Mouse (Mus musculus) midbrain, postnatal 0 days (tissue): Measurements from ENCODE around the gene Lactbl1. TPM values are rescaled to one million over a fixed set of nuclear protein-coding genes. Genes with fewer than 3 reads are reported as not detected.

Experiments
- ATAC-seq: fragments of 200-750 bp; cut with Nextera tagmentation; 2 replicates; pipeline ENCODE4 v1.8.0; 2017; ENCODE audit warnings: moderate number of reproducible peaks, mild to moderate bottlenecking, moderate TSS enrichment, moderate library complexity; ENCODE audit not compliant: low FRiP score
- DNase-seq: peaks from one replicate; pipeline ENCODE4 v3.0.0-alpha.2; 2015; ENCODE audit warnings: low spot score
- H3K27ac ChIP-seq: fragments of 300-500 bp; sonication (generic); 2 replicates; pipeline ENCODE4 v1.5.1; 2014; ENCODE audit warnings: low read depth, mild to moderate bottlenecking, low read length, mixed read lengths
- H3K27me3 ChIP-seq: fragments of 300-500 bp; sonication (generic); 2 replicates; pipeline ENCODE4 v1.6.1; 2014; ENCODE audit warnings: low read length, control low read depth, mixed read lengths; ENCODE audit not compliant: insufficient read depth
- H3K36me3 ChIP-seq: fragments of 300-500 bp; sonication (generic); 2 replicates; pipeline ENCODE4 v1.6.1; 2014; ENCODE audit warnings: low read length, control low read depth, mixed read lengths; ENCODE audit not compliant: insufficient read depth
- H3K4me1 ChIP-seq: fragments of 300-500 bp; sonication (generic); 2 replicates; pipeline ENCODE4 v1.6.1; 2014; ENCODE audit warnings: mild to moderate bottlenecking, control low read depth, antibody characterized with exemption, low read length, mixed read lengths; ENCODE audit not compliant: insufficient read depth
- H3K4me2 ChIP-seq: fragments of 300-500 bp; sonication (generic); 2 replicates; pipeline ENCODE4 v1.6.1; 2014; ENCODE audit warnings: low read depth, mild to moderate bottlenecking, low read length, mixed read lengths; ENCODE audit not compliant: poor library complexity, severe bottlenecking
- H3K4me3 ChIP-seq: fragments of 300-500 bp; sonication (generic); 2 replicates; pipeline ENCODE4 v1.5.1; 2014; ENCODE audit warnings: low read depth, mild to moderate bottlenecking, low read length, moderate library complexity
- H3K9ac ChIP-seq: fragments of 300-500 bp; sonication (generic); replicated peaks from 2 replicates; pipeline ENCODE4 v1.6.1; 2014; ENCODE audit warnings: mild to moderate bottlenecking, low read length, moderate library complexity, mixed read lengths; ENCODE audit not compliant: poor library complexity, severe bottlenecking
- H3K9me3 ChIP-seq: fragments of 300-500 bp; sonication (generic); 2 replicates; pipeline ENCODE4 v1.6.1; 2016; ENCODE audit warnings: low read length, control low read depth
- CTCF ChIP-seq: IDR thresholded peaks from 2 replicates; pipeline ENCODE4 v1.5.1; 2016; ENCODE audit warnings: antibody characterized with exemption, mild to moderate bottlenecking
- WGBS: fragments of 180-500 bp; shearing (Covaris S2); extraction: QIAGEN DNeasy Blood & Tissue Kit; methylation state at CpG from one replicate; pipeline ENCODE4 v1.1.7; 2014; 5-methylcytosine and 5-hydroxymethylcytosine counted together
- polyA plus RNA-seq: library from polyadenylated mRNA; unstranded; fragments of >200 nt; fragmentation: Nextera tagmentation; extraction: Ambion mirVana; gene quantifications from 2 replicates; pipeline ENCODE4 v1.2.1, GENCODE M21; 2015
- total RNA-seq: library from RNA; depleted of rRNA; stranded (reverse); fragments of >200 nt; gene quantifications from 2 replicates; pipeline ENCODE4 v1.2.3, GENCODE M21; 2014

The Lactbl1 gene
- total and polyA plus RNA-seq, 2 experiments from 2014 or later = 0.09 to 0.93 TPM

DNA sequence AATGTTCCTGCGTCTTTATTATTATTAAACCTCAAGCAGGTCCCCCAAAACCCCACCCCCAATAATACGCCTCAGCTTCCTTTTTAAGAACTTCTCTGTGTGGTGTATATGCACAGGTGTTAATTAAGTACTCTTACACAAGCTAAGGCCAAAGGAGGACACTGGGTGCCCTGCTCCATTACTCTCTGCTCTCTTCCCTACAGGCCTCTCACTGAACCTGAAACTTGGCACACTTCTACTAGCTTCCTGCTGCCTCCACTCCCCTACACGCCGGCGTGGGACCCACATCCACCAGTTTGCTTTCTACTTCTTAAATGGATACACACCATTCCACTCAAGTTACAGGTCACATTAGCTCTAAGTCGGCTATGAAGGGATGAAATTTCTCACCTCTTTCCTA lies 27.2 kb upstream of the Lactbl1 start:
- H3K27ac ChIP-seq = no peak overlapping the region
- TF ChIP-seq CTCF = no peak
- H3K4me1 ChIP-seq = no peaks in the 10 kb centered on the region
- no peak overlapping the region for H3K4me2 ChIP-seq
- no peak overlapping the region for H3K9ac ChIP-seq
- H3K4me3 ChIP-seq = no peak overlapping the region
- H3K9me3 ChIP-seq = no peaks in the 10 kb centered on the region
- WGBS = 87% methylated on average over 6 of the region's 6 CpGs
- ATAC-seq (no peak), DNase-seq (no peak)
- no peaks in the 10 kb centered on the region for H3K36me3 ChIP-seq
- H3K27me3 ChIP-seq = no peaks in the 10 kb centered on the region

DNA sequence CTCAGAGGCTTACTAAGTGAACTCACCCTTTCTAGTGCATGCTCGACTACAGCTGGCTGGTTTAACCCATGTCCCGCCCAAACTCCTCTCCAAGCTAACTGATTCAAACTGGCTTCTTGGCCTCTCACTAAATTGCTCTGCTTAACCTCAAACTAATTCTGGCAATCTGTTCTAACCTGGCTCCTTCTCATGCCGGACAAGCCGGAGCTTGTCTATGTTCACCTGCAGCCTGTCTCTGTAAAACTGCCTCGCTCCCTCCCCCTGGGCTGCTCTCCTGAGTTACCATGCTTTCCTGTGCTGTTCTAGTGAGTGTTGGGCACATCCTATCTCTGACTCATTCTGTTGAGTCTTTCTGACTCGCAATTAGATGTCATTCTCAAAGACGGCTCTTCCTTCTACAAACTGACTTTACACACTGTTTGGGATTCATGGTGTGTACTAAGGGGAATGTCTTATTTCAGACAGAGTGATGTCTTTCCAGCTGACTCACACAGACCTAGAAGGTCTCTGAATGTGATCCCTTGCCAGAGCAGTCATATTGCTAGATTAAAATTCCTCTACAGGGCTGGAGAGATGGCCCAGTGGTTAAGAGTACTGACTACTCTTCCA lies 24.0 kb upstream of the Lactbl1 start:
- DNase-seq = no peak
- H3K9me3 ChIP-seq = no peaks in the 10 kb centered on the region
- TF ChIP-seq CTCF = no peak
- H3K9ac ChIP-seq = no peak overlapping the region
- H3K27ac ChIP-seq = no peak overlapping the region
- ATAC-seq = no peak
- H3K36me3 ChIP-seq = no peaks in the 10 kb centered on the region
- peaks cover 4% of the 10 kb centered on the region; the same call in 1 of the 2 replicates for H3K4me1 ChIP-seq
- H3K4me2 ChIP-seq = no peak overlapping the region
- H3K4me3 ChIP-seq = no peak overlapping the region
- 93% methylated on average over 7 of the region's 7 CpGs for WGBS
- no peaks in the 10 kb centered on the region for H3K27me3 ChIP-seq

DNA sequence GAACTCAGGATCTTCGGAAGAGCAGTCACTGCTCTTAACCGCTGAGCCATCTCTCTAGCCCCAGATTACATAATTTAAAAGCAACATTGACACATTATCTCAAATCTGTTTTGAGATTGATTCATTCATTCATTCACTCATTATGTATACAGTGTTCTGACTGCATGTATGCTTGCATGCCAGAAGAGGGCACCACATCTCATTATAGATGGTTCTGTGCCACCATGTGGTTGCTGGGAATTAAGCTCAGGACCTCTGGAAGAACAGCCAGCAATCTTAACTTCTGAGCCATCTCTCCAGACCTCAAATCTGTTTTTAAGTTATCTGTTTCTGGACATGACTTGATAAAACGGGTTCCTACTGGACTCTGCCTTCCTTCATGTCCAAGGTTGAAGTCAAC lies 22.6 kb upstream of the Lactbl1 start:
- WGBS = 97% methylated on average over 3 of the region's 3 CpGs
- H3K9me3 ChIP-seq = no peaks in the 10 kb centered on the region
- DNase-seq (no peak), ATAC-seq (no peak)
- H3K9ac ChIP-seq = no peak overlapping the region
- H3K27ac ChIP-seq = no peak overlapping the region
- H3K36me3 ChIP-seq = no peaks in the 10 kb centered on the region
- peak; percentile 48 for TF ChIP-seq CTCF
- H3K4me2 ChIP-seq = peak overlapping the region; percentile 63
- peaks cover 4% of the 10 kb centered on the region; the same call in 1 of the 2 replicates for H3K4me1 ChIP-seq
- H3K4me3 ChIP-seq = peak overlapping the region; percentile 98; the same call in 1 of the 2 replicates
- no peaks in the 10 kb centered on the region for H3K27me3 ChIP-seq

DNA sequence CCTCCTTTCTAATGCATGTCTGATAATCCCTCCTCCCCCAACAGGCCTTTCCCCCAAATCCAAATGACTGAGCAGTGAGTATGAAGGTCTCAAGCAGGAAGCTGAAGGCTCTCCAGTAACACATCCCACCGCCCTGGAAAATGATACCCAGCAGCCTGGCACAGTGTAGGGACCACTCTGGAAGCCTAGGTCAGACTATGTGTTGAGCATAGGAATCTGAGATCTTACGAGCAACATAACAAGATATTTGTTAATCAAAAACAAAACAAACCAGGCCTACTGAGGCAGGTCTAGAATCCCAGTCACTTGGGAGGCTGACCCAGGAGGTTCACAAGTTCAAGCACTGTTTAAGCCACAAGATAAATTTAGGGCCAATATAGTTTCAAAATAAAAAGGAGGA lies 21.9 kb upstream of the Lactbl1 start:
- Histone ChIP-seq H3K36me3 (no peaks in the 10 kb centered on the region), H3K9me3 (no peaks in the 10 kb centered on the region), H3K9ac (no peak overlapping the region), H3K4me3 (peak overlapping the region; percentile 98), H3K4me2 (peak overlapping the region; percentile 63), H3K4me1 (peaks cover 4% of the 10 kb centered on the region; the same call in 1 of the 2 replicates), H3K27me3 (no peaks in the 10 kb centered on the region), H3K27ac (no peak overlapping the region)
- 86% methylated on average over 2 of the region's 2 CpGs for WGBS
- ATAC-seq (no peak), DNase-seq (no peak)
- no peak for TF ChIP-seq CTCF

DNA sequence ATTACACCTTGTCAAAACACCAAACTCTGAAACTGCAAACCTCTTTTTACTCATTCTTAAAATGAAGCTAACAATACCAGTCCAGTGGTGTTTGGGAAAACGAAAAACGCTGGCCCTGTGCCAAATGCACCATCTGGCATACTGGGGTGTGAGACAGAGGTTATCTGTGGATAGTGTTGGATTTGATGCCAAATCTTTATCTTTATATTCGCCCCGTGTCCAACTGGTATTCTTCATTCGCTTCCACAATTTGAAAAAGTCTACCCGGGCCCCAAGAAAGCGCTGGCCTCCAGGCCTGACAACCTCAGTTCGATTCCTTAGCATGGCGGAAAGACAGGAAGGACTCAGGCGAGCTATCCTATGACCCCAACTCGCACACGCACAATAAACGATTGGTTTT lies 20.9 kb upstream of the Lactbl1 start:
- TF ChIP-seq CTCF = no peak
- peak overlapping the region; percentile 63 for H3K4me2 ChIP-seq
- H3K36me3 ChIP-seq = no peaks in the 10 kb centered on the region
- no peaks in the 10 kb centered on the region for H3K27me3 ChIP-seq
- no peaks in the 10 kb centered on the region for H3K9me3 ChIP-seq
- peaks cover 4% of the 10 kb centered on the region; the same call in 1 of the 2 replicates for H3K4me1 ChIP-seq
- under 1% methylated on average over 13 of the region's 13 CpGs for WGBS
- H3K27ac ChIP-seq = peak overlapping the region; percentile 95
- no peak for ATAC-seq
- peak overlapping the region; percentile 99 for H3K9ac ChIP-seq
- peak; percentile 65 for DNase-seq
- peak overlapping the region; percentile 98 for H3K4me3 ChIP-seq

GRCm38 (mm10) chr4:136602018-136602554 lies 20.3 kb upstream of the Lactbl1 start:
- under 1% methylated on average over 55 of the region's 68 CpGs for WGBS
- Histone ChIP-seq H3K27me3 (no peaks in the 10 kb centered on the region), H3K9me3 (no peaks in the 10 kb centered on the region), H3K4me1 (peaks cover 4% of the 10 kb centered on the region; the same call in 1 of the 2 replicates), H3K9ac (peak overlapping the region; percentile 99), H3K36me3 (no peaks in the 10 kb centered on the region), H3K27ac (peak overlapping the region; percentile 95), H3K4me2 (peak overlapping the region; percentile 63), H3K4me3 (peak overlapping the region; percentile 98)
- TF ChIP-seq CTCF = no peak
- ATAC-seq (peak; percentile 59), DNase-seq (peak; percentile 29)
